Mouse (Mus musculus) stomach, postnatal 0 days (tissue): Measurements from ENCODE around the gene Ccnk.

Experiments
- CTCF ChIP-seq: IDR thresholded peaks from 2 replicates; pipeline ENCODE4 v1.5.1; 2016; ENCODE audit warnings: antibody characterized with exemption, low read depth, mild to moderate bottlenecking, moderate library complexity
- EP300 ChIP-seq: optimal IDR thresholded peaks from 2 replicates; pipeline ENCODE3; 2016; ENCODE audit warnings: antibody characterized with exemption

GRCm38 (mm10) chr12:108245579-108245978, 66.2 kb downstream of the Ccnk start:
- TF ChIP-seq EP300, result no peak
- no peak for TF ChIP-seq CTCF
